Mouse (Mus musculus) forebrain, postnatal 0 days (tissue): Measurements from ENCODE around the gene Cacna1e. TPM values are rescaled to one million over a fixed set of nuclear protein-coding genes. Genes with fewer than 3 reads are reported as not detected.

Source experiments
- ATAC-seq: fragments of 200-750 bp; cut with Nextera tagmentation; 2 replicates; pipeline ENCODE4 v1.8.0; 2017; ENCODE audit warnings: mild to moderate bottlenecking, moderate library complexity
- DNase-seq: peaks from one replicate; pipeline ENCODE4 v3.0.0-alpha.2; 2015
- H3K27ac ChIP-seq: fragments of 300-500 bp; sonication (generic); 2 replicates; pipeline ENCODE4 v1.5.1; 2014; ENCODE audit warnings: low read depth, mild to moderate bottlenecking, antibody characterized with exemption, low read length, moderate library complexity, mixed read lengths
- H3K27me3 ChIP-seq: fragments of 300-500 bp; sonication (generic); 2 replicates; pipeline ENCODE4 v1.6.1; 2014; ENCODE audit warnings: mild to moderate bottlenecking, low read length, mixed read lengths; ENCODE audit not compliant: insufficient read depth
- H3K36me3 ChIP-seq: fragments of 300-500 bp; sonication (generic); 2 replicates; pipeline ENCODE4 v1.6.1; 2014; ENCODE audit warnings: mild to moderate bottlenecking, moderate library complexity; ENCODE audit not compliant: insufficient read depth
- H3K4me1 ChIP-seq: fragments of 300-500 bp; sonication (generic); 2 replicates; pipeline ENCODE4 v1.6.1; 2014; ENCODE audit warnings: antibody characterized with exemption; ENCODE audit not compliant: insufficient read depth
- H3K4me2 ChIP-seq: fragments of 300-500 bp; sonication (generic); 2 replicates; pipeline ENCODE4 v1.6.1; 2014; ENCODE audit warnings: low read depth, mild to moderate bottlenecking, moderate library complexity
- H3K4me3 ChIP-seq: fragments of 300-500 bp; sonication (generic); 2 replicates; pipeline ENCODE4 v1.5.1; 2014; ENCODE audit warnings: low read depth, low read length, mixed read lengths
- H3K9ac ChIP-seq: fragments of 300-500 bp; sonication (generic); 2 replicates; pipeline ENCODE4 v1.6.1; 2014; ENCODE audit warnings: mild to moderate bottlenecking
- H3K9me3 ChIP-seq: fragments of 300-500 bp; sonication (generic); 2 replicates; pipeline ENCODE4 v1.6.1; 2016; ENCODE audit warnings: low read length
- CTCF ChIP-seq: sonication (generic); IDR thresholded peaks from 2 replicates; pipeline ENCODE4 v1.5.1; 2016; ENCODE audit warnings: antibody characterized with exemption, control low read depth, low read depth
- WGBS: fragments of 180-500 bp; shearing (Covaris S2); extraction: QIAGEN DNeasy Blood & Tissue Kit; methylation state at CpG from one replicate; pipeline ENCODE4 v1.1.7; 2014; 5-methylcytosine and 5-hydroxymethylcytosine counted together
- polyA plus RNA-seq: library from polyadenylated mRNA; unstranded; fragments of >200 nt; fragmentation: Nextera tagmentation; extraction: Ambion mirVana; gene quantifications from 2 replicates; pipeline ENCODE4 v1.2.1, GENCODE M21; 2015
- total RNA-seq: library from RNA; depleted of rRNA; stranded (reverse); fragments of >200 nt; gene quantifications from 2 replicates; pipeline ENCODE4 v1.2.3, GENCODE M21; 2014

The Cacna1e gene
- total and polyA plus RNA-seq, 2 experiments from 2014 or later: 7.2 to 74.0 TPM

GRCm38 (mm10) chr1:154763132-154763531 lies 121.2 kb downstream of the Cacna1e start:
- Histone ChIP-seq H3K27me3 (no peaks in the 10 kb centered on the region), H3K4me3 (no peak overlapping the region), H3K4me1 (no peaks in the 10 kb centered on the region), H3K9me3 (no peaks in the 10 kb centered on the region), H3K9ac (no peak overlapping the region), H3K36me3 (no peaks in the 10 kb centered on the region), H3K4me2 (no peak overlapping the region), H3K27ac (no peak overlapping the region)
- WGBS: 43% methylated on average over 4 of the region's 4 CpGs
- TF ChIP-seq CTCF: no peak
- no peak for ATAC-seq
- no peak for DNase-seq

- no peaks in the 10 kb centered on the region for H3K9me3 ChIP-seq
- TF ChIP-seq CTCF: no peak
- H3K27ac ChIP-seq: no peak overlapping the region
- 60% methylated on average over 2 of the region's 2 CpGs for WGBS
- H3K4me1 ChIP-seq: no peaks in the 10 kb centered on the region
- no peaks in the 10 kb centered on the region for H3K36me3 ChIP-seq
- ATAC-seq (no peak), DNase-seq (no peak)
- no peak overlapping the region for H3K4me2 ChIP-seq
- no peak overlapping the region for H3K9ac ChIP-seq
- H3K27me3 ChIP-seq: no peaks in the 10 kb centered on the region
- H3K4me3 ChIP-seq: no peak overlapping the region
Observed at GRCm38 (mm10) chr1:154752081-154752480, 132.2 kb downstream of the Cacna1e start.

GRCm38 (mm10) chr1:154748531-154748930 lies 135.8 kb downstream of the Cacna1e start:
- no peaks in the 10 kb centered on the region for H3K36me3 ChIP-seq

DNA sequence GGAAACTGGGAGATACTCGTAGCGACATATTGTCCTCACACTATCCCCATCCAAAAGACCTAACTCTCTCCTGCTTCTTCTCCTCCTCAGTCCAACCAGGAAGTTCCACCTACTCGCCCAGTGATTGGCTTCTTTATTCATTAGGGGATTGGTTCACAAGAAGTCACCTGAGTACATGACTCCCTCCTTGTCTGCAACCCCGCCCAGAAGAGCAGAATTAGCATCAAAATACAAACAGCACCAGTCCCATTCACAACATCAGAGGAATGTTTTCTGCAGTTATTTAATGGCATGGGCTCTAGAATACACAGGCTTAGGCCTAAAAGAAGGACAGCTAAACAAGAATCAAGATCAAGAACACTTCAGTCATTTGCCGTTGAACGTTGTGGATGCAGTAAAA lies 139.1 kb downstream of the Cacna1e start:
- Histone ChIP-seq H3K9me3 (no peaks in the 10 kb centered on the region), H3K9ac (no peak overlapping the region), H3K27me3 (no peaks in the 10 kb centered on the region), H3K4me1 (no peaks in the 10 kb centered on the region), H3K4me2 (no peak overlapping the region), H3K27ac (no peak overlapping the region), H3K36me3 (no peaks in the 10 kb centered on the region), H3K4me3 (no peak overlapping the region)
- no peak for TF ChIP-seq CTCF
- 85% methylated on average over 6 of the region's 6 CpGs for WGBS
- no peak for DNase-seq
- ATAC-seq: no peak

More at GRCm38 (mm10) chr1:154748531-154748930, 135.8 kb downstream of the Cacna1e start:
- Histone ChIP-seq H3K27ac (no peak overlapping the region), H3K9ac (no peak overlapping the region), H3K4me2 (no peak overlapping the region), H3K9me3 (no peaks in the 10 kb centered on the region), H3K4me1 (no peaks in the 10 kb centered on the region), H3K4me3 (no peak overlapping the region), H3K27me3 (no peaks in the 10 kb centered on the region)
- no peak for TF ChIP-seq CTCF
- no peak for DNase-seq
- WGBS: 87% methylated on average over 3 of the region's 3 CpGs
- no peak for ATAC-seq

DNA sequence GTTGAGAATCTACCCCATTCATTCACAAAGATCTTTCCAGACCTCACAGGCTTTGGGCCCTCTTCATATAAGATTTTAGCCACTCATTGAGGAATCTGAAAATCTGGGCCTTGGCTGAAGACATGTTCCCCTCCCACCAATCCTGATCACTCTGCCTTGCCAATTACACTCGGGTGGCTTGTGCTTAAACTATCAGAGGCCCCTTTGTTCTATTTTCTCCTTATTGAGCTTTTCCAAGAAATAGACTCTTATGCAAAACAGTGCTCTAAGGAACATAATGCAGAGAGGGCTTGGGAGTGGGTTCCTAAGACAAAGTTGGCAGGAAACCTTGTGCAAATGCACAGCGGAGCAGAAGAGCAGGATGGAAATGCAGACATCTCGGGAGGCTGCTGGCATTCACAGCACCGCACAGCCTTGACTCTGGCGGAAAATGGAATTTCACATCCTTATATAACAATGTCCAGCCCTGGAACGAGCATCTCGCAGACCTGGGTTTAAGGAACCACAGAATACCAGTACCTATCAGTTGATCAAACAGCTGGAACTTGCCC lies 153.8 kb downstream of the Cacna1e start:
- no peaks in the 10 kb centered on the region for H3K36me3 ChIP-seq
- peak overlapping the region; percentile 31; the same call in 1 of the 2 replicates for H3K27ac ChIP-seq
- H3K27me3 ChIP-seq: no peaks in the 10 kb centered on the region
- no peak overlapping the region for H3K9ac ChIP-seq
- H3K4me2 ChIP-seq: no peak overlapping the region
- no peaks in the 10 kb centered on the region for H3K4me1 ChIP-seq
- no peaks in the 10 kb centered on the region for H3K9me3 ChIP-seq
- no peak for TF ChIP-seq CTCF
- H3K4me3 ChIP-seq: no peak overlapping the region
- ATAC-seq: peak; percentile 37
- peak; percentile 50 for DNase-seq
- 30% methylated on average over 7 of the region's 7 CpGs for WGBS

DNA sequence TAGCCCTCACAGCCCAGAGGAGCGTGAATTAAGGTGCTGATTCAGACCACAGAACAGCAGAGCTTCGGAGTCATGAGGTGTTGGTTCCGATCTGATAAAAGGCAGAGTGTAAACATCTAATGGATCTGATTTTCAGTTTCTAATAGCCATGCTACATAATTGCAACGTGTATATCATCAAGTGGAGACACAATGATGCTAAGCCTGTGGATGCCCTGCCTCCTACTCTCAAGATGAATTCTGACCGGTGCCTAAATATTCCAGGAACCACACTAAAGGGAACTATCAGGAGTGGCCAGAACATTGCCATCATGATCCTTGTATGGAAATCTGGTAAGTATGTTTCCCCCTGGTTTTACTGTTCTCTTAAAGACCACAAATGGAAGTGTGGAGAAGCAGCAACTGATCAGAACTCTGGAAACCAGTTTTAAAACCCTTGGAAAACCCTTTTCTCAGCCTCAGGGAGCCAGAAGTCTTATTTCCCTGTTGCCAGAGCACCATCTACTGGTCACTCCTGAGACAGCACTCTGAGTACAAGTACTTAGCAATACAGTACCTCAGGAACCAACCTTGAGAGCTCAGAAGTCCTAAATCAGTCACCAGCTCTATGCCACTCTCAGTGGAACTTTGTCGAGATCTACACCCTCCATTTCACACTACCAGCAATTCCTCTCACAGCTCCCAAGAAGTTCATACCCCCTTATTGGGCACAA lies 154.9 kb downstream of the Cacna1e start:
- peak; percentile 95 for DNase-seq
- Histone ChIP-seq H3K4me2 (no peak overlapping the region), H3K4me1 (peaks cover 8% of the 10 kb centered on the region; the same call in 1 of the 2 replicates), H3K36me3 (no peaks in the 10 kb centered on the region), H3K27ac (peak overlapping the region; percentile 31; the same call in 1 of the 2 replicates), H3K4me3 (no peak overlapping the region), H3K9me3 (no peaks in the 10 kb centered on the region), H3K9ac (no peak overlapping the region), H3K27me3 (no peaks in the 10 kb centered on the region)
- peak; percentile 94 for TF ChIP-seq CTCF
- WGBS: 61% methylated on average over 6 of the region's 6 CpGs
- peak; percentile 67 for ATAC-seq

GRCm38 (mm10) chr1:154728682-154729081 lies 155.6 kb downstream of the Cacna1e start:
- no peak for TF ChIP-seq CTCF
- WGBS: 50% methylated on average over 5 of the region's 5 CpGs
- ATAC-seq (no peak), DNase-seq (no peak)
- no peak overlapping the region for H3K27ac ChIP-seq
- H3K9me3 ChIP-seq: no peaks in the 10 kb centered on the region
- H3K4me3 ChIP-seq: no peak overlapping the region
- H3K27me3 ChIP-seq: no peaks in the 10 kb centered on the region
- no peaks in the 10 kb centered on the region for H3K36me3 ChIP-seq
- H3K4me2 ChIP-seq: no peak overlapping the region
- H3K9ac ChIP-seq: no peak overlapping the region
- peaks cover 8% of the 10 kb centered on the region; the same call in 1 of the 2 replicates for H3K4me1 ChIP-seq
